Mouse (Mus musculus): ENCODE data around the gene Slc36a3. TPM values are rescaled to one million over a fixed set of nuclear protein-coding genes. Genes with fewer than 3 reads are reported as not detected.
"Not testable (repeated sequence)": the region's sequence is repeated elsewhere in the genome, so short reads cannot be mapped to it uniquely, and the experiment has no call there.

Gene Slc36a3
- total RNA-seq, 1 experiment from 2014 or later = not detected

GRCm38 (mm10) chr11:55114291-55114690 lies 37.2 kb downstream of the Slc36a3 start:
- no peak for ATAC-seq (replicated peaks; ENCODE audit: insufficient number of reproducible peaks, low FRiP score, low TSS enrichment, poor library complexity, severe bottlenecking)

GRCm38 (mm10) chr11:55113861-55114250 lies 37.7 kb downstream of the Slc36a3 start:
- not testable (repeated sequence) for ATAC-seq (replicated peaks; ENCODE audit: insufficient number of reproducible peaks, low FRiP score, low TSS enrichment, poor library complexity, severe bottlenecking)

GRCm38 (mm10) chr11:55113209-55113860 lies 38.2 kb downstream of the Slc36a3 start:
- peak; percentile 94 for ATAC-seq (replicated peaks; ENCODE audit: insufficient number of reproducible peaks, low FRiP score, low TSS enrichment, poor library complexity, severe bottlenecking)

GRCm38 (mm10) chr11:55110566-55111169 lies 40.8 kb downstream of the Slc36a3 start:
- ATAC-seq (replicated peaks; ENCODE audit: insufficient number of reproducible peaks, low FRiP score, low TSS enrichment, poor library complexity, severe bottlenecking) = no peak

GRCm38 (mm10) chr11:55109521-55110300 lies 41.8 kb downstream of the Slc36a3 start:
- no peak for ATAC-seq (replicated peaks; ENCODE audit: insufficient number of reproducible peaks, low FRiP score, low TSS enrichment, poor library complexity, severe bottlenecking)

- peak; percentile 84 for ATAC-seq (replicated peaks; ENCODE audit: insufficient number of reproducible peaks, low FRiP score, low TSS enrichment, poor library complexity, severe bottlenecking)
Measured at GRCm38 (mm10) chr11:55106636-55107035, 44.9 kb downstream of the Slc36a3 start.

- ATAC-seq (replicated peaks; ENCODE audit: insufficient number of reproducible peaks, low FRiP score, low TSS enrichment, poor library complexity, severe bottlenecking) = no peak
Measured at GRCm38 (mm10) chr11:55105389-55105788, 46.1 kb downstream of the Slc36a3 start.

GRCm38 (mm10) chr11:55103229-55103628 lies 48.3 kb downstream of the Slc36a3 start:
- ATAC-seq (replicated peaks; ENCODE audit: insufficient number of reproducible peaks, low FRiP score, low TSS enrichment, poor library complexity, severe bottlenecking) = no peak

GRCm38 (mm10) chr11:55102015-55102414 lies 49.5 kb downstream of the Slc36a3 start:
- ATAC-seq (replicated peaks; ENCODE audit: insufficient number of reproducible peaks, low FRiP score, low TSS enrichment, poor library complexity, severe bottlenecking) = no peak

GRCm38 (mm10) chr11:55099868-55100267 lies 51.6 kb downstream of the Slc36a3 start:
- peak; percentile 31; the same call in 1 of the 2 replicates for ATAC-seq (replicated peaks; ENCODE audit: insufficient number of reproducible peaks, low FRiP score, low TSS enrichment, poor library complexity, severe bottlenecking)

GRCm38 (mm10) chr11:55099019-55099771 lies 52.3 kb downstream of the Slc36a3 start:
- ATAC-seq (replicated peaks; ENCODE audit: insufficient number of reproducible peaks, low FRiP score, low TSS enrichment, poor library complexity, severe bottlenecking) = no peak

GRCm38 (mm10) chr11:55098189-55098915 lies 53.2 kb downstream of the Slc36a3 start:
- ATAC-seq (replicated peaks; ENCODE audit: insufficient number of reproducible peaks, low FRiP score, low TSS enrichment, poor library complexity, severe bottlenecking) = peak; percentile 6; the same call in 1 of the 2 replicates

GRCm38 (mm10) chr11:55097463-55098188 lies 53.9 kb downstream of the Slc36a3 start, which contains the start of gene Gm2a:
TSS of gene Gm2a (plus strand) at chr11:55098115.
- peak; percentile 91 for ATAC-seq (replicated peaks; ENCODE audit: insufficient number of reproducible peaks, low FRiP score, low TSS enrichment, poor library complexity, severe bottlenecking)

- ATAC-seq (replicated peaks; ENCODE audit: insufficient number of reproducible peaks, low FRiP score, low TSS enrichment, poor library complexity, severe bottlenecking) = no peak
Measured at GRCm38 (mm10) chr11:55096731-55097462, 54.6 kb downstream of the Slc36a3 start.

GRCm38 (mm10) chr11:55096296-55096695 lies 55.2 kb downstream of the Slc36a3 start:
- not testable (repeated sequence) for ATAC-seq (replicated peaks; ENCODE audit: insufficient number of reproducible peaks, low FRiP score, low TSS enrichment, poor library complexity, severe bottlenecking)

- no peak for ATAC-seq (replicated peaks; ENCODE audit: insufficient number of reproducible peaks, low FRiP score, low TSS enrichment, poor library complexity, severe bottlenecking)
Measured at GRCm38 (mm10) chr11:55093096-55093495, 58.4 kb downstream of the Slc36a3 start.

GRCm38 (mm10) chr11:55089892-55090291 lies 61.6 kb downstream of the Slc36a3 start:
- ATAC-seq (replicated peaks; ENCODE audit: insufficient number of reproducible peaks, low FRiP score, low TSS enrichment, poor library complexity, severe bottlenecking) = no peak

Data from monocyte, adult 5-6 weeks (primary cell).